Mouse (Mus musculus): ENCODE measurements at regions not wholly inside any gene's neighbourhood (a gene's known extent, or its start where the extent isn't known, plus 50 kb on each side); places are given as distances from the start of the nearest gene placed in this dataset.

GRCm38 (mm10) chr4:5206394-5207099 lies 413.4 kb upstream of the Impad1 start:
- DNase-seq, result no peak
- intact Hi-C loops (cut with DNase I), result no loop called here

GRCm38 (mm10) chr4:5205328-5206208 lies 412.4 kb upstream of the Impad1 start:
- intact Hi-C loops (cut with DNase I), result no loop called here
- no peak for DNase-seq

GRCm38 (mm10) chr4:5194272-5194671 lies 401.1 kb upstream of the Impad1 start:
- DNase-seq, result no peak
- intact Hi-C loops (cut with DNase I), result no loop called here

- intact Hi-C loops (cut with DNase I), result no loop called here
- no peak for DNase-seq
Observed at GRCm38 (mm10) chr4:5181591-5181990, 388.4 kb upstream of the Impad1 start.

GRCm38 (mm10) chr4:5178991-5179693 lies 386.0 kb upstream of the Impad1 start:
- intact Hi-C loops (cut with DNase I), result no loop called here
- DNase-seq, result no peak

- intact Hi-C loops (cut with DNase I), result no loop called here
Observed at GRCm38 (mm10) chr4:5165263-5165662, 372.1 kb upstream of the Impad1 start.

GRCm38 (mm10) chr4:5160931-5161330 lies 367.8 kb upstream of the Impad1 start:
- DNase-seq, result no peak
- intact Hi-C loops (cut with DNase I), result no loop called here

More at GRCm38 (mm10) chr4:5165263-5165662, 372.1 kb upstream of the Impad1 start:
- no peak for DNase-seq

- intact Hi-C loops (cut with DNase I), result no loop called here
- no peak for DNase-seq
Observed at GRCm38 (mm10) chr4:5130726-5131125, 337.6 kb upstream of the Impad1 start.

GRCm38 (mm10) chr4:5126059-5126458 lies 332.9 kb upstream of the Impad1 start:
- intact Hi-C loops (cut with DNase I), result no loop called here
- no peak for DNase-seq

GRCm38 (mm10) chr4:5098411-5098810 lies 305.3 kb upstream of the Impad1 start:
- DNase-seq, result no peak
- intact Hi-C loops (cut with DNase I), result no loop called here

- intact Hi-C loops (cut with DNase I), result no loop called here
Observed at GRCm38 (mm10) chr4:5078723-5079122, 285.6 kb upstream of the Impad1 start.

GRCm38 (mm10) chr4:5074754-5075153 lies 281.6 kb upstream of the Impad1 start:
- intact Hi-C loops (cut with DNase I), result no loop called here
- DNase-seq, result no peak

More at GRCm38 (mm10) chr4:5078723-5079122, 285.6 kb upstream of the Impad1 start:
- DNase-seq, result no peak

- no peak for DNase-seq
- intact Hi-C loops (cut with DNase I), result no loop called here
Observed at GRCm38 (mm10) chr4:5071243-5071642, 278.1 kb upstream of the Impad1 start.

- intact Hi-C loops (cut with DNase I), result no loop called here
- DNase-seq, result no peak
Observed at GRCm38 (mm10) chr4:5059290-5059955, 266.3 kb upstream of the Impad1 start.

- DNase-seq, result no peak
- intact Hi-C loops (cut with DNase I), result no loop called here
Observed at GRCm38 (mm10) chr4:5029929-5030328, 236.8 kb upstream of the Impad1 start.

GRCm38 (mm10) chr4:4987491-4987890 lies 194.3 kb upstream of the Impad1 start:
- DNase-seq, result no peak
- intact Hi-C loops (cut with DNase I), result no loop called here

GRCm38 (mm10) chr4:4983474-4984194 lies 190.5 kb upstream of the Impad1 start:
- intact Hi-C loops (cut with DNase I), result no loop called here
- no peak for DNase-seq

- no peak for DNase-seq
- intact Hi-C loops (cut with DNase I), result no loop called here
Observed at GRCm38 (mm10) chr4:4971800-4972319, 178.7 kb upstream of the Impad1 start.

GRCm38 (mm10) chr4:4948956-4949355 lies 155.8 kb upstream of the Impad1 start:
- no peak for DNase-seq
- intact Hi-C loops (cut with DNase I), result no loop called here

GRCm38 (mm10) chr4:4944498-4944897 lies 151.3 kb upstream of the Impad1 start:
- no peak for DNase-seq
- intact Hi-C loops (cut with DNase I), result no loop called here
